Mouse (Mus musculus) heart, postnatal 0 days (tissue): Measurements from ENCODE around the gene Ccdc57. TPM values are rescaled to one million over a fixed set of nuclear protein-coding genes. Genes with fewer than 3 reads are reported as not detected.

Experiments used
- ATAC-seq: fragments of 200-750 bp; cut with Nextera tagmentation; 2 replicates; pipeline ENCODE4 v1.8.0; 2017; ENCODE audit warnings: low read depth, moderate number of reproducible peaks, moderate library complexity; ENCODE audit not compliant: insufficient read depth
- DNase-seq: peaks from one replicate; pipeline ENCODE4 v3.0.0-alpha.2; 2016; ENCODE audit warnings: low spot score
- H3K27ac ChIP-seq: fragments of 300-500 bp; sonication (generic); 2 replicates; pipeline ENCODE4 v1.5.1; 2014; ENCODE audit warnings: low read depth, mild to moderate bottlenecking
- H3K27me3 ChIP-seq: fragments of 300-500 bp; sonication (generic); 2 replicates; pipeline ENCODE4 v1.6.1; 2014; ENCODE audit warnings: low read length, mixed read lengths; ENCODE audit not compliant: control insufficient read depth, insufficient read depth
- H3K36me3 ChIP-seq: fragments of 300-500 bp; sonication (generic); replicated peaks from 2 replicates; pipeline ENCODE4 v1.6.1; 2014; ENCODE audit warnings: low read length, mixed read lengths; ENCODE audit not compliant: control insufficient read depth, insufficient read depth
- H3K4me1 ChIP-seq: fragments of 300-500 bp; sonication (generic); 2 replicates; pipeline ENCODE4 v1.6.1; 2014; ENCODE audit warnings: antibody characterized with exemption; ENCODE audit not compliant: control insufficient read depth, insufficient read depth
- H3K4me2 ChIP-seq: fragments of 300-500 bp; sonication (generic); 2 replicates; pipeline ENCODE4 v1.6.1; 2014; ENCODE audit warnings: low read depth, mild to moderate bottlenecking, low read length, moderate library complexity
- H3K4me3 ChIP-seq: fragments of 300-500 bp; sonication (generic); 2 replicates; pipeline ENCODE4 v1.5.1; 2014; ENCODE audit warnings: low read depth, low read length
- H3K9ac ChIP-seq: fragments of 300-500 bp; sonication (generic); replicated peaks from 2 replicates; pipeline ENCODE4 v1.6.1; 2014; ENCODE audit warnings: low read depth, low read length, mixed read lengths
- H3K9me3 ChIP-seq: fragments of 300-500 bp; sonication (generic); replicated peaks from 2 replicates; pipeline ENCODE4 v1.6.1; 2016; ENCODE audit warnings: low read length; ENCODE audit not compliant: control insufficient read depth
- CTCF ChIP-seq: IDR thresholded peaks from 2 replicates; pipeline ENCODE4 v1.5.1; 2016; ENCODE audit warnings: antibody characterized with exemption, control low read depth, low read depth
- EP300 ChIP-seq: IDR thresholded peaks from 2 replicates; pipeline ENCODE4 v1.6.1; 2016; ENCODE audit warnings: antibody characterized with exemption, low read depth
- WGBS: fragments of 180-500 bp; shearing (Covaris S2); extraction: QIAGEN DNeasy Blood & Tissue Kit; methylation state at CpG from one replicate; pipeline ENCODE4 v1.1.7; 2014; 5-methylcytosine and 5-hydroxymethylcytosine counted together
- polyA plus RNA-seq: library from polyadenylated mRNA; unstranded; fragments of >200 nt; fragmentation: Nextera tagmentation; extraction: Ambion mirVana; gene quantifications from 2 replicates; pipeline ENCODE4 v1.2.1, GENCODE M21; 2015
- total RNA-seq: library from RNA; depleted of rRNA; stranded (reverse); fragments of >200 nt; gene quantifications from 2 replicates; pipeline ENCODE4 v1.2.3, GENCODE M21; 2014; ENCODE audit warnings: low replicate concordance

The Ccdc57 gene
- total and polyA plus RNA-seq, 2 experiments from 2014 or later, result 1.5 to 1.6 TPM

DNA sequence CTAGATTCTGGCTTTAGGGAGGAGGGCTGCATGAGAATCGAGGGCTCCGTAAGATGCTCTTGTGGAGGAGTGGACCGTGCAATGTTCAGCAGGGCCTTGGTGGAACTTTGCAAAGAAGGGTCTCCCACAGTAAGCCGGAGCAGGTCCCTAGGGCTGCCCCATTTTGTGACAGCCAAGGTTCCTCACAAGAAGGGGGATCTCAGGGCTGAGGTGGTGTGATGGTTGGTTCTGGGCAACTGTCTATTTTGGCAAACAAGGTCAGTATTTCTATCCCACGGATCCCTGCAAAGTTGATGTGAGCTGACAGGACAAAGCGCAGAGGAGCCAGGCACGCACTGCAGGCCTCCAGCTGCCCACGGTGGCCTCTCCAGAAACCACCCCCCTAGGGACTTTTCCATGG, 18.6 kb upstream of the Ccdc57 start:
- Histone ChIP-seq H3K4me2 (peak overlapping the region; percentile 77), H3K27ac (peak overlapping the region; percentile 74), H3K4me1 (peaks cover 37% of the 10 kb centered on the region), H3K9ac (0 out of 2 replicates have a peak overlapping the region, but pooled peaks have one; percentile 8), H3K27me3 (no peaks in the 10 kb centered on the region), H3K36me3 (peaks cover 10% of the 10 kb centered on the region), H3K9me3 (no peaks in the 10 kb centered on the region), H3K4me3 (peak overlapping the region; percentile 55)
- WGBS, result 16% methylated on average over 8 of the region's 8 CpGs
- ATAC-seq (0 out of 2 replicates have a peak, but pooled peaks have one; percentile 0), DNase-seq (no peak)
- TF ChIP-seq EP300, result no peak
- TF ChIP-seq CTCF, result no peak

DNA sequence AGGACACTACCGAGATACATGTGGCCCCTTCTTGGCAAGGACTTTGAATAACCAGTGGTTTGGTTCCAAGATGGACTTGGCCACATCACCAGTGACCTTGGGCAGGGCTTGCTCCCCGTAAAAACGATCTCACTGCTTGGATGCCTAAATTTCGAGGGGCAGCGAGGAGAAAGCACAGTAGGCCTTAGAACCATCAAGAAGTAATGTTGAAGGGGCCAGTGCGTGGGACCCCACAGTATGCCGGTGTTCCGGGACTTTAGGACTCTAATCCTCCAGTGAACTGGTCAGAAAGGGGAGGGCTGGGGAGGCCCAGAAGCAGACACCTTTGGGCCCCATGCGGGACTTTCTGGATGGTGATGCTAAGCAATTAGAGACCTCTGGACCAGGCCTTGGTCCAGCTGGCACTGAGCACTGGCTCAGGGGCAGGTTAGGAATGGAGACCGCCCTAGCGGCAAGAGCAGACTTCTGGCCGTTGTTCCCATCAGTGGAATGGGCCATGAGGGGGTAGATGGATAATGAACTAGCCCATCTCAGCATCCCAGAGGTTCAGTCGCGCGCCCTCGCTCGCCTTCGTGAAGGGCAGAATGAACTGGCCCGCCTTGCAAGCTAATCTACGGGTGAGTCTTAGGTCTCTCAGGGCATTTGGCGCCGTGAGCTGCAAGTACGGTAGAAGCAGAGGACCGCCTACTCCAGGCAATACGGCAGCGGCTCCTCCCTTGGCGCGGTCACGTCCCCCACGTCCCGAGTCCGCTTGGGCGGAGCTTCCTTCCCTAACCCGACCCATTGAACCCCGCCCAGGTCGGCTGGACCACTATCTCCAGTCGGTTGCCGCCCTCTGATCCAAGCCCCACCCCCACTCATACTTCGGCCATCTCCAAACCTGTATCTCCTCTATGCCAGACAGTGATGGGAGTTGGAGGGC, 17.9 kb upstream of the Ccdc57 start:
- peaks cover 3% of the 10 kb centered on the region; the same call in 1 of the 2 replicates for H3K36me3 ChIP-seq
- peak overlapping the region; percentile 77 for H3K4me2 ChIP-seq
- TF ChIP-seq CTCF, result 0 out of 2 replicates have a peak, but pooled peaks have one; percentile 2
- TF ChIP-seq EP300, result no peak
- peak; percentile 85 for ATAC-seq
- DNase-seq, result peak; percentile 92
- peak overlapping the region; percentile 39; the same call in 1 of the 2 replicates for H3K9ac ChIP-seq
- peak overlapping the region; percentile 55 for H3K4me3 ChIP-seq
- 2% methylated on average over 39 of the region's 39 CpGs for WGBS
- H3K4me1 ChIP-seq, result peaks cover 37% of the 10 kb centered on the region
- no peaks in the 10 kb centered on the region for H3K27me3 ChIP-seq
- no peaks in the 10 kb centered on the region for H3K9me3 ChIP-seq
- peak overlapping the region; percentile 74 for H3K27ac ChIP-seq

DNA sequence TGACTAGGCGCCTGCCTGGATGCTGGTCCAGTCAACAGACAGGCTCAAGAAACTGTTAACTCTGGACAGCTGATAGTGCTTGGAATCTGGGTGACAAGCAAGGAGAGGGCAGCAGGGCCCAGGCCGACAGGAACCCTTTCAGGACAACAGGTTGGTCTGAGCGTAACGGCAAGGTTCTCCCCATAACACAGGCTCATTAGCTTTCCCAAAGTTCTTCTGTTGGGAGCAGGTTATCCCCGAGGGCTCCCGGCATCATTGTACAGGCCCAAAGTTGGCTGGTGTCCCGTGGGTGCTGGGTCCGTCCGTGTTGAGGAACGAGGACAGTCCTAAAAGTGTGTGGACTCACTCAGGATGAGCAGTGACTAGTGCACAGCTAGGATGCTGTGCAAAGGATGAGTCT, 17.2 kb upstream of the Ccdc57 start:
- no peak for ATAC-seq

DNA sequence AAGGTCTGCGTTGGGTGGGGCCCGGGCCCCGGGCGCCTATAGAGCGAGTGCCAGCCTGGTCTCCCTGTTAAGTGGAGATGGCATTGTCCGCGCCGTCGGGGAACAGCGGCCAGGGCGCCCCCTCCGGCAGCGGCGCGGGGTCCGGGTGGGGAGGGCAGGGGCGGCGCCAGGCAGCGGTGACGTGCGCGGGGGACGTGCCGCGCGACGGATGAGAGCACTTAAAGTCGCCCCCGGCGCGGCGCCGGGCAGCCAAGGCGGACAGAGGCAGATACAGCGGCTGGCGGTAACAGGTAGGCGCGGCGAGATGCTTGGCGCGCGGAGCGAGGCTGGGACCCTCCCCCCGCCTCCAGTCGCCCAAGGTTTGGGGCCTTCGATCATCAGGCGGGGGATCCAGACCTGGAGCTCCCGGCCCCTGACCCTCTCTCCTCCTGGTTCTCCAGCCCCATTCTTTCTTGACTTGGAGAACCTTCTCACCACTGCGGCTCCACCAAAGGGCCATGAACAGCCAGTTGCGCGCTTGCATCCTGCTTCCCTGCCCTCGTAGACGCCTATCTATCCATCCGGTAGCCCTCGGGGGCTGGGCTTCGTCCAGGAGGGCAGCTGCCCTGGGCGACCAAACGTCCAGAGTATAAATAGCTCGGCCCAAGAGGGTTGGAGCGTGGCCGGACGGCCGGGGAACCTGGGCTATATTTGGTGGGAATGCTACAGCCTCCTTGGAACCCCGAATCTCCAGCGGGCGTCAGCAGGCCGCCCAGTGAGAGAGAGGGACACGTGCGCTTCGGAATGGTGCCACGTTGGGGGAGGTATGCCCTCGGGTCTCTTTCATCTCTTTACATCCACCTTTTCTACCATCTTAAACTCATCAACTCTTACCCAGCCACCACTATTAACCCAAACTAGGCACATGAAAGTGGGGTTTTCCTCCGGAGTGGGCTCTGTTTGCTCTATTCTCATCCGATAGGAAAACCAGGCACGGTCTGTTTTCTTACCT, 16.5 kb upstream of the Ccdc57 start:
- peaks cover 37% of the 10 kb centered on the region for H3K4me1 ChIP-seq
- no peaks in the 10 kb centered on the region for H3K9me3 ChIP-seq
- ATAC-seq (peak; percentile 31), DNase-seq (peak; percentile 50)
- H3K27ac ChIP-seq, result peak overlapping the region; percentile 52
- H3K27me3 ChIP-seq, result no peaks in the 10 kb centered on the region
- peak overlapping the region; percentile 55 for H3K4me3 ChIP-seq
- peak overlapping the region; percentile 77 for H3K4me2 ChIP-seq
- 1% methylated on average over 69 of the region's 75 CpGs for WGBS
- peak overlapping the region; percentile 53 for H3K9ac ChIP-seq
- TF ChIP-seq CTCF (no peak), EP300 (no peak)
- H3K36me3 ChIP-seq, result no peaks in the 10 kb centered on the region; the same call in 1 of the 2 replicates

More for the DNA sequence above, 17.2 kb upstream of the Ccdc57 start:
- Histone ChIP-seq H3K4me1 (peaks cover 37% of the 10 kb centered on the region), H3K27me3 (no peaks in the 10 kb centered on the region), H3K36me3 (no peaks in the 10 kb centered on the region; the same call in 1 of the 2 replicates), H3K4me2 (peak overlapping the region; percentile 77), H3K9ac (peak overlapping the region; percentile 39; the same call in 1 of the 2 replicates), H3K4me3 (peak overlapping the region; percentile 55), H3K27ac (peak overlapping the region; percentile 52; the same call in 1 of the 2 replicates), H3K9me3 (no peaks in the 10 kb centered on the region)
- DNase-seq, result no peak
- no peak for TF ChIP-seq EP300
- no peak for TF ChIP-seq CTCF
- WGBS, result 11% methylated on average over 10 of the region's 10 CpGs

DNA sequence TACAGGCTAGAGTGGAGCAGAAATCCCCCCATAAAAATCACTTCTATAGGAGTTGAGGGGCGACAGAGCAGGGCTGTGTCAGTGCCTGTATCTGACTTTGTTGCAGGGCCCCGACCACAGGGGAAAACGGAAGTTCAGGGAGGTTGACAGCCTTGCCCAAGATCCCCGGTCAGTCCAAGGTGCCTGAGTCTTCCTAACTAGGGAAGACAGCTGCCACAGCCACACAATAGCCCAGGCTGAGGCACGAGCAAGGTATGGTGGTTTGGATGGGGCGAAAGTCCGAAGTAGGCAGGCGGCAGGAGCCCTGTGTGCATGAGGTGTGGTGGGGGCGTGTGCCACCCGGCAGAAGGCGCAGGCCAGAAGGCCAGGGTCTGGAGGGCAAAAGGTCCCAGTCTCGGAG, 15.7 kb upstream of the Ccdc57 start, which contains the start of gene Slc16a3:
Slc16a3 (plus strand) TSS at position 153 of the 400 bp plus-strand sequence.
- Histone ChIP-seq H3K27me3 (no peaks in the 10 kb centered on the region), H3K27ac (peak within 1 kb of the TSS; percentile 52), H3K9ac (peak within 1 kb of the TSS; percentile 53), H3K9me3 (no peaks in the 10 kb centered on the region), H3K36me3 (no peaks in the 10 kb centered on the region), H3K4me2 (peak within 1 kb of the TSS; percentile 77), H3K4me3 (peak within 1 kb of the TSS; percentile 55), H3K4me1 (peaks cover 37% of the 10 kb centered on the region)
- ATAC-seq, result no peak
- DNase-seq, result no peak
- no peak for TF ChIP-seq CTCF
- no peak for TF ChIP-seq EP300
- WGBS, result 24% methylated on average over 12 of the region's 12 CpGs
